Mouse (Mus musculus): ENCODE results near the gene Zc3hav1l.
A peak's percentile ranks its signal among the peaks of the same experiment; 100 is the strongest.

The Zc3hav1l gene

DNA sequence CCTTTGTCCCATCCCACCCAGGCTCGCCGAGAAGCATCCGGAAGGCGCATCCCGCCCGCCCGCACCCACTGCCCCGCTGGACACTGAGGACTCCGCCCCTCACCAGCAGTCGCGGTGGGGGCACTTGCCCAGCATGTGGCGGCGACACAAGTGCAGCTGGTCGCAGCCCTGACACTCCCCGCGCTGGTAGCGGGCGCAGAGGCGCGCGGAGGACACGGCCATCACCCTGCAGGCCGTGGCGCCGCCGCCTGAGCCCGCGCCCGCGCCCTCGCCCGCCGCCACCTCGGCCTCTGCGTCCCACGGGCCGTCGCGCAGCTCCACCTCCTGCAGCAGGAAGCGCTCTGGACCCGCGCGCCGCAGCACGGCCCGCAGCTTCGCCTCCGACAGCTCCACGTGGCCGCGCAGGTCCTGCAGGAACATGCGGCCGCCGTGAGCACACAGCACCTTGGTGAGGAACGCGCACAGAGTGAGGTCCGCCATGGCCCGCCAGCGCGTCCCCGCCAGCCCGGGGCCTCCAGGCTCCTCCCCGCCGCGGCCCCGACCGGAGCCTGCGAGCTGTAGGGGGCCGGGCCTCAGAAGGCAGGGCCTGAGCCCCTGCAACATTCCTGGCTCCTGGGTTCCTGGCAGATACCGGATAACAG, at the start of gene Zc3hav1l:
Gene Zc3hav1l, minus strand, starts transcription at position 499 of the 641 bp plus-strand sequence.
- DNase-seq, result peak; percentile 70

DNA sequence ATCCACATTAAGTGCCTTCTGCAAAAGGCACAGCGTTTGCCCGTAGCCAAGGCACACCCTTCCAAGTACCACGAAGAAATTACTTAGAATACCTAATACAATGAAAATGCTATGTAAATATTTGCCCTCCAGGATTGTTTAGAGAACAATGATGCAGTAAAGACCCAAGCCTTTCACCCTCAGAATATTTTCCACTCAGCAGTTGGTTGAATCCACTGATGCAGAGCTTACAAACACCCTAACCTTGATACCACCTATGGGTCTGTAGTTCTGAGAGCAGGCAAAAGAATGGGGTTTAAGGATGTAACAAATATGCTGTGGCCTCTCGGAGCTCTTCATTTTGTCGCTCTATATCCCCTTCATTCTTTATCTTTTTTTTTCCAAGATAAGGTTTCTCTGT, 48.8 kb upstream of the Zc3hav1l start:
- no peak for DNase-seq

DNA sequence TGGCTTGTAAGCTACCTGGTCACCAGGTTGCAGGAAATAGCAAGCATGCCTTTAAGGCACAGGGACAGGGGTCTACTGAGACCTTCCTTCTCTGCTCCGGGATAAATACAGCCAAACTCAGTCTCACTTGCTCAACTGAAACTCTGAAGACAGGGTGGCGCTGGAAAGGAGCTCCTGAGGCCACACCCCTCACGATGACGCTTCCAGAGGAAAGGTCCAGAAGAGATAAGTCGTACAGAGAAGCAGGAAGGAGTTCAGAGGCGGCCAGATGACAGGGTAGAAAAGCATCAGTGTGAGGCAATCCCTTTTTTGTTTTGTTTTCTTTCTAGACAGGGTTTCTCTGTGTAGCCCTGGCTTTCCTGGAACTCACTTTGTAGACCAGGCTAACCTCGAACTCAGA, 46.7 kb upstream of the Zc3hav1l start:
- peak; percentile 47 for DNase-seq

DNA sequence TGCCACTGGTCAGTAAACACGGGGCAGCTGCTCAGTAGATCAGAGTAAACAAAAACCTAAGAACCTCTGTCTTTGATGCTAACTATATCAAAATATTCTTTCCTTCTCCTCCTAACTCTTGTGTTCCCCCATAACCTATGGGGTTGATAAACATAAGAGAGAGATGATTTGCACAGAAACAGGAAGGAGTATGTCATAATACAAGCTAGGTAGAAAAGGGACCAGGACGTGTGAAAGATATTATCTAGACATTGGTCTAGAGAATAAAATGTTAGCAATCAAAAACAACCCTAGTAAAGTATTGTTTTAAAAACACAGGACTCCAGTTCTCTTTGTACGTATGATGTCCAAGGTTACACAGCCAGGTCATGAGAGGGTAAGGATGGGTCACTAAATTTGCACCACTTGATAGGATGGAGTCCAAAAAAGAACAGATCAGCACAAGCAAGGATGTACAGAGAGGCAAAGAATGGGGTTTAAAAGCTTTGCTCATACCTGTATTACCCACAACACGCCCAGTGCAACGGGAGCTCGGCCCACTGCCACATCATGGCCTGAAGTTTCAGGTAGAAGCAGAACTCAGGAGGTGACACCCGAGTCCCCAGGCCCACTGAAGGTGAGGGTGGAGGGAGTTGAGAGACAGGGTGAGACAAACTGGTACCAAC, 45.1 kb upstream of the Zc3hav1l start:
- no peak for DNase-seq

DNA sequence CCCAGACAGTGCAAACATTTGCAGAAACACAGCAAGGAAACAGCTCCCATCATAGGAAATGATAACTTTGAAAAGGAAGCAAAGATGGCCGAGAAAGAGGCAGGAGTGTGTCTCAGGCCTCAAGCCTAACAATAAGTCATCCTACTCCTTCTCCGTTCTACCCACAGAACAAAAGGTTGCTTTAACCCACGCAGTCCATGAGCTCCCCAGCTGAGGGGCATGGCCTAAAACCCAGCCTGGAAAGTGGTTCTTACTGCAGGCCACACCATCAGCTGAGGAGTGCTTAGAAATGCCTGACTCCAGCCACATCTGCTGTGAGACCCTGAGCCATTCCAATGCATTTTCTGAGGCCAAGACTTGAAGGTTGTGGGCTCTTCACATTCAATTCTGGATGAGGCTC, 44.5 kb upstream of the Zc3hav1l start:
- DNase-seq, result no peak

- peak; percentile 23 for DNase-seq
Observed at GRCm38 (mm10) chr6:38342666-38342992, 43.6 kb upstream of the Zc3hav1l start.

DNA sequence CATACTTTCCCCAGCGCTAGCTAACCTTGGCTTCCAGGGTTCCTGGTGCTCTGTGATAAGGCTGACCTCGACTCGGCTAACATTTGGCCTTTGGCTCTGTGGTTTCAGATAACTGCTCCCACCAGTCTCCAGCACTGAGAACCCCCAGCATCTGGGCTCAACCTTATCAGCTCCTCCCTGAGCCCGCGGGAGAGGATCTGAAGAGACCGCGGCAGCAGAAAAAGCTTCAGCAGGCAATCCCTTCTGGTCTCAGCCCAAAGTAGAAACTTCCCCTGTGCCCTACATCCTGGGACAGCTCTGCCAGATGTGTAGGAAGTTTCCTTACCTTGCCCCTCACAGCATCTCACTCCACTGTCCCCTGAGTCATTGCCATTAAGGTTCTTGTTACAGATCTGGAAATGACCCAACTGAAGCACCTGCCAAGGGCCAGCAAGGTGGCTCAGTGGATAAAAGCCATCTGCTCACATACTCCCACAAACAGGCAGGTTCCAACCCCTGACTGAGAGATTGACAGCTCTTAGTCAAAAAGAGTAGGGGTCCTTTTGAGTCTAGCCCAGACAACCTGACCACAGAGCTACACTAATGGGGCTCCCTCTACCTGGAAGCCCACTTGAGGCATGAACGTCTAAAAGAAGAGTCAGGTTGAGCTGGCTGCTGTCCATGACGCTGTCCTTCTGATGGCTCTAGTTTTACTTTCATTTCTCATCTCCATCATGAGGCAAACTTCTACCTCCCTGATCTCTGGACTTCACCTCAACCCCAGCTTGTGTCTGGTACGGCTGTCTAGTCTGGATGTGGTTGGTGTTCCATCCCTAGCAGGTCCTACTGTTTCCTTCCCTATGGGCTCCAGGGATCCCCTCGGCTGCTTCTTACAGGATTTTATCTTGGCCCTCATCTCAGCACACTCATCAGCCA, 42.9 kb upstream of the Zc3hav1l start:
- peak; percentile 25 for DNase-seq

DNA sequence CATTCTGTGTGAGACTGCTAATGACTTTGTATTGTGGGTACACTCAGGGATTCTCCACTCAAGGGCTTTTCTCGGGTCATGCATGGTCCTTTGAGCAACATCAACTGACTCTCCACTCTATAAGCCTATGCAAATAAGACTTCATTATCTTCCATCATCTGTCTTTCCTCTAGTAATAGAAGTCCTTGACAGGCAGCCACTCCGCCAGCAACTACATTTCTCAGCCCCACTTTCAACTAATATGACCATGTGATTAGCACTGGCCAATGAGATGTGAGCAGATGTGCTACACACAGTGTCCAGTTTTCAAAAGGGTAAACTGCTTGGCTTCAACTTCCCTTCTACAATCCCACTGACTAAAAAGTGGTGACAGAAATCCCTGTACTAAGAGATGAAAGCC, 40.0 kb upstream of the Zc3hav1l start:
- no peak for DNase-seq

GRCm38 (mm10) chr6:38337951-38338350, 38.9 kb upstream of the Zc3hav1l start:
- no peak for DNase-seq

DNA sequence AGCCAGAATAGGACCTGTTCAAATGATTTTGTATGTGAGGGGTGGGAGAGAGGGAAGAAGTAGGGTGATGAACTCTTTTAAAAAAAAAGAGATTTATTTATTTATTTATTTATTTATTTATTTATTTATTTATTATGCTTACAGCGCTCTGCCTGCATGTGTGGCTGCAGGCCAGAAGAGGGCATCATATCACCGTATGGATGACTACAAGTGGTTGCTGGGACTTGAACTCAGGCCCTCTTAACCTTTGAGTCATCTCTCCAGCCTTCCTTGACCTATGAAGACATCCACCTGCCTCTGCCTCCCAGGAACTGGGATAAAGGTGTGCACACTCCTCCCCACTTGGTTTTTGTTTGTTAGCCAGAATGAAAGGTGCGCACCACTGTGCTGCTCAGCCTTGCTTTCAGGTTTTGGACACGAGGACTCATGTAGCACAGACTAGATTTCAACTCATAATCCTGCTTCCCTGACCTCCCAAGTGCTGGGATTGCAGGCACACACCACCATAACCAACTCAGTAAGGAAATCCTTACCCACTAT, 38.2 kb upstream of the Zc3hav1l start:
- DNase-seq, result no peak

DNA sequence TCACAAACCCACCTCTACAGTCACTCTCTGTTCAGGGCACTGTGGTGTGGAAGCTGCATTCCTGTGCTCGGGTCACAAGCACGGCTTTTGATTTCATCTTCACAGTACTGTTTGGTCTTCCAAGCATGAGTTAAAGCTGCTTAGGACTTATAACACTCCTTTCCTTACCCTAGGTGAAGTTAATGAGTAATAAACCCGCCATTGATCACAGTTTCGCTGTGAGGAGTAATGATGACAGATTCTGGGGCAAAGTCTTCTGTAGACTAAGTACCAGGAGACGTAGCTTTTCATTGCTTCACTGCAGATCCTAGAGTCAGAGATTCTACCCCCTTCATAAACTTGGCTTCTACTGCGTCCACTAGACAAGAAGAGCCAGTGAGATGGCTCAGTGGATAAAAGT, 36.2 kb upstream of the Zc3hav1l start:
- DNase-seq, result no peak

- DNase-seq, result peak; percentile 27
Observed at GRCm38 (mm10) chr6:38326596-38326995, 27.5 kb upstream of the Zc3hav1l start.

- no peak for DNase-seq
Observed at GRCm38 (mm10) chr6:38320621-38321020, 21.6 kb upstream of the Zc3hav1l start.

DNA sequence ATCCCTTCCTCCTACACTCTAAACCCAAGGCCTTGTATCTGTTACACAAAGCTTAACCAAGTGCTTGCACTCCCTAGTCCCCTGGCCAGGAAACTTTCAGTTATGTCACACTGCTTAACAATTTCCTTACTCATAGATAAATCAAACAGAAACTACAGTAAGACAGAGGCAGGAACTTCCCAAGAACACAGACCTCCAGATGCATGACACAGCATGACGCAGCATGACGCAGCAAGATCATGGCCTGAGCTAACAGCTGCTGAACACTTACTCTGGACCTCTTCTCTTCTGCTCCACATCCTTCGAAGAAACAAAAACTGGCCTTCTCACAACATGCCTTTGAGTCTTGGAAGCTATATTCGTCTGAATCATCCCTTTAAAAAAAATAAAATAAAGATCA, 17.0 kb upstream of the Zc3hav1l start:
- peak; percentile 28 for DNase-seq

- peak; percentile 61 for DNase-seq
Observed at GRCm38 (mm10) chr6:38309741-38310140, 10.7 kb upstream of the Zc3hav1l start.

DNA sequence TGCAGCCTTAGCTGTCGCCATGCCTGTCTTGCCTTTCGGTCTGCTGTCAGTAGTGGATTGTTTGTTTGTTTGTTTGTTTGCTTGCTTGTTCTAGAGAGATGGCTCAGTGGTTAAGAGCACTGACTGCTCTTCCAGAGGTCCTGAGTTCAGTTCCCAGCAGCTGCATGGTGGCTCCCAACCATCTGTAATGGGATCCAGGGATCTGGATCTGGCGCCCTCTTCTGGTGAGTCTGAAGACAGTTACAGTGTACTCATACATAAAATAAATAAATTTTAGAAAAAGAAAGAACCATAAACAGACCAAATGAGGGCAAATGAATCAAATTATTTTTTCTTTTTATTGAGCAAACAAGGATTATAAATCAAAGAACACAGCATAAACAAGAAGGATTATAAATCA, 5.9 kb upstream of the Zc3hav1l start:
- peak; percentile 19 for DNase-seq

- peak; percentile 18 for DNase-seq
Observed at GRCm38 (mm10) chr6:38298246-38298635, 818 bp downstream of the Zc3hav1l start.

DNA sequence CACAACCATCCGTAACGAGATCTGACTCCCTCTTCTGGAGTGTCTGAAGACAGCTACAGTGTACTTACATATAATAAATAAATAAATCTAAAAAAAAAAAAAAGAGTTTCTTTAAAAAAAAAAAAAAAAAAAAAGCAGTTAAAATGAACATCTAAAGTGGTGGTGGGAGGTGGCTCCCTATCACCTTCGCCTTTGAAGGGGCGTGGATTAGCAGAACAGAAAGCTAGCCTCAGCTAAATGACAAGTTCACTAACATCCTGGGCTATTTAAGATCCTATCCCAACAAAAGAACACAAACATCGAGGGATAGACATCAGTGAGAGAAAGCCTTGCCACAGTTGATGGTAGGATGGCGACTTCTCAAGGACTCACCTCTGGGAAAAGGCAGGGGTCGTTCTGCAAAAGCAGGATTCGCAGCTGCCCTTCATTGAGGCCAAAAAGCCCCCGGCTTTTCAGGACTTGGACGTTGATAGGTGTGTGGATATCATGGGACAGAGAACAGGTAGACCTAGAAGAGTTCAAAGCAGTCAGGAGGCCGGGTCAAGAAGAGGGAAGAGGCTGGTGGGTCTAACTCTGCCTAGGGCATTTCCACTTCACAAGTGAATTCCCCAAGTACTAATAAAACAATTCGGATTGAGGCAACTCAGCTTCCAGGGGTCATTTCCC, 1.3 kb downstream of the Zc3hav1l start:
- DNase-seq, result no peak

GRCm38 (mm10) chr6:38293708-38294107, 5.4 kb downstream of the Zc3hav1l start:
- DNase-seq, result no peak

GRCm38 (mm10) chr6:38292871-38293646, 6.0 kb downstream of the Zc3hav1l start:
- DNase-seq, result no peak

- no peak for DNase-seq
Observed at GRCm38 (mm10) chr6:38284422-38284821, 14.6 kb downstream of the Zc3hav1l start.

DNA sequence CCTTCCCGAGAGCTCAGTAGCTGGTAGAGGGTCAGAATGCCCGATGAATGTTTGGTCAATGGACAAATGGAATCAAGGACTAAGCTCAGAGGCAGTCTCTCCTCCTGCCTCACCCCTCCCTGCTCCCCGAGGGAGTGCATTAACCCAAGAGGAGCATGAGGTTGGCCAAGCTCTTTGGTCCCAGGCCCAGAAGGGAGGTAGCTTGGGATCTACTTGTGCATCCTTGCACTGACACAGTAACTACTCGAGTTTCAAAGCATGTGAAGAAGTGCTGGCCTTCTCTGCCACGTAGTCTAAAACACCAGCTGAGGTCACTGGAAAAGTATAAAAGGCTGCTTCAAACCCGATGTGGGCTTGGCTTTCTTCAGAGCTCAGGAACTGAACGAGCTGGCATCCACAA, 34.6 kb downstream of the Zc3hav1l start:
- no peak for DNase-seq
